Mouse (Mus musculus): ENCODE results near the gene Klf13. TPM values are rescaled to one million over a fixed set of nuclear protein-coding genes. Genes with fewer than 3 reads are reported as not detected.

Klf13 gene
- polyA plus RNA-seq, 2 experiments, result 9.9 to 28.0 TPM

DNA sequence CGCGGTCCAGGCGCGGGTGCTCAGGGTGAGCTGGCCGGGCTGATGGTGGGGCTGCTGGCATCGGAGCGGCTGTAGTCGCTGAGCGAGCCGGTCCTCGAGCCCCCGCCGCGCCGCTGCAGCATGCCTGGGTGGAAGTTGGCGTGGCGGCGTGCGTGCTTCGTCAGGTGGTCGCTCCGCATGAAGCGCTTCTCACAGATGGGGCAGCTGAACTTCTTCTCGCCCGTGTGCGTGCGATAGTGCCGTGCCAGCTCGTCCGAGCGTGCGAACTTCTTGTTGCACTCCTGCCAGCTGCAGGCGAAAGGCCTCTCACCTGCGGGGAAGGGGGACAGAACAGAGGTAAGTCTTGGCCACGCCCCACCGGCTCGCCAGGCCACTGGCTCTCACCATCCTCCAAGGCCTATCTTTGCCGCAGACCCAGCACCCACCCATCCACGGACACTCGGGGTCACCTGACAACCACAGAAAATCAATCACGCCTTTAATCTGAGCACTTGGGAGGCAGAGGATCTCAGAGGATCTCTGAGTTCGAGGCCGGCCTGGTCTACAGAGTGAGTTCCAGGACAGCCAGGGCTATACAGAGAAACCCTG lies 47.1 kb downstream of the Klf13 start:
- no peaks in the 10 kb centered on the region for H3K27me3 ChIP-seq (ENCODE audit: control insufficient read depth, insufficient read depth, low read length)
- peaks cover 16% of the 10 kb centered on the region for H3K36me3 ChIP-seq (ENCODE audit: control insufficient read depth, insufficient read depth, low read length)
- no peak for ATAC-seq (ENCODE audit: low FRiP score, low read depth)
- no peak overlapping the region for H3K27ac ChIP-seq (replicated peaks; ENCODE audit: low read depth, low read length)
- H3K4me1 ChIP-seq (ENCODE audit: control insufficient read depth, insufficient read depth, low read length), result peaks cover 8% of the 10 kb centered on the region
- no peak overlapping the region for H3K4me2 ChIP-seq (replicated peaks; ENCODE audit: low read depth, low read length, severe bottlenecking)
- H3K4me3 ChIP-seq (replicated peaks; ENCODE audit: low read length), result no peak overlapping the region
- 86% methylated on average over 37 of the region's 43 CpGs for WGBS
- no peak overlapping the region for H3K9ac ChIP-seq (ENCODE audit: low read depth, low read length, severe bottlenecking)
- no peak for DNase-seq (ENCODE audit: low spot score)
- no peaks in the 10 kb centered on the region for H3K9me3 ChIP-seq (ENCODE audit: control insufficient read depth, low read length)
- TF ChIP-seq POLR2A (IDR thresholded peaks at IDR 0.05; ENCODE audit: borderline replicate concordance, extremely low read depth, insufficient read depth, insufficient read length), result no peak

- no peak for TF ChIP-seq POLR2A (IDR thresholded peaks at IDR 0.05; ENCODE audit: borderline replicate concordance, extremely low read depth, insufficient read depth, insufficient read length)
- DNase-seq (ENCODE audit: low spot score) (no peak), ATAC-seq (ENCODE audit: low FRiP score, low read depth) (no peak)
- H3K27ac ChIP-seq (replicated peaks; ENCODE audit: low read depth, low read length), result no peak overlapping the region
- peaks cover 16% of the 10 kb centered on the region for H3K36me3 ChIP-seq (ENCODE audit: control insufficient read depth, insufficient read depth, low read length)
- 76% methylated on average over 9 of the region's 9 CpGs for WGBS
- no peak overlapping the region for H3K4me3 ChIP-seq (replicated peaks; ENCODE audit: low read length)
- no peak overlapping the region for H3K4me2 ChIP-seq (replicated peaks; ENCODE audit: low read depth, low read length, severe bottlenecking)
- no peaks in the 10 kb centered on the region for H3K9me3 ChIP-seq (ENCODE audit: control insufficient read depth, low read length)
- H3K27me3 ChIP-seq (ENCODE audit: control insufficient read depth, insufficient read depth, low read length), result no peaks in the 10 kb centered on the region
- 0 out of 2 replicates have a peak, but pooled peaks cover 3% of the 10 kb centered on the region for H3K4me1 ChIP-seq (ENCODE audit: control insufficient read depth, insufficient read depth, low read length)
- H3K9ac ChIP-seq (ENCODE audit: low read depth, low read length, severe bottlenecking), result no peak overlapping the region
Measured at GRCm38 (mm10) chr7:63889116-63889975, 49.4 kb downstream of the Klf13 start.

DNA sequence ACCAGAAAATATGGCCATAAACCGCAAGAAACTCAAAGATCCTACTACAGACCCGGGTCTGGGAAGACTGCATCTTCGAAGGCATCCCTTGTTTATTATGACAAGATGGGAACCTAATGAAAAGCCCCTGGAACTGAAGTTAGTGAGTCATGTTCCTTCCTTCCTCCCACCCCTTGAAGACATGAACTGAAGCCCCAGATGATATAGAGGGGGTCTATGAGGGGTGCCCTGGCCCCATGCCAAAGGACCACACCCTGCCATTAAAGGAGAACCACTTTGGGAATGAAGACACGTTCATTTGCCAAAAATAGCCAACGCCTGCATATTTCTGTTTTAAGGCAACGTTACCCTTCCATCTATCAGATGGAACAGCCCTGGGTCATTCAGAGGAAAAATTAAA lies 50.0 kb downstream of the Klf13 start:
- WGBS, result 70% methylated on average over 6 of the region's 6 CpGs
- ATAC-seq (ENCODE audit: low FRiP score, low read depth) (no peak), DNase-seq (ENCODE audit: low spot score) (no peak)
- no peaks in the 10 kb centered on the region for H3K27me3 ChIP-seq (ENCODE audit: control insufficient read depth, insufficient read depth, low read length)
- H3K4me3 ChIP-seq (replicated peaks; ENCODE audit: low read length), result no peak overlapping the region
- H3K36me3 ChIP-seq (ENCODE audit: control insufficient read depth, insufficient read depth, low read length), result peaks cover 16% of the 10 kb centered on the region
- no peaks in the 10 kb centered on the region for H3K9me3 ChIP-seq (ENCODE audit: control insufficient read depth, low read length)
- TF ChIP-seq POLR2A (IDR thresholded peaks at IDR 0.05; ENCODE audit: borderline replicate concordance, extremely low read depth, insufficient read depth, insufficient read length), result no peak
- H3K9ac ChIP-seq (ENCODE audit: low read depth, low read length, severe bottlenecking), result no peak overlapping the region
- 0 out of 2 replicates have a peak, but pooled peaks cover 3% of the 10 kb centered on the region for H3K4me1 ChIP-seq (ENCODE audit: control insufficient read depth, insufficient read depth, low read length)
- H3K4me2 ChIP-seq (replicated peaks; ENCODE audit: low read depth, low read length, severe bottlenecking), result no peak overlapping the region
- no peak overlapping the region for H3K27ac ChIP-seq (replicated peaks; ENCODE audit: low read depth, low read length)

DNA sequence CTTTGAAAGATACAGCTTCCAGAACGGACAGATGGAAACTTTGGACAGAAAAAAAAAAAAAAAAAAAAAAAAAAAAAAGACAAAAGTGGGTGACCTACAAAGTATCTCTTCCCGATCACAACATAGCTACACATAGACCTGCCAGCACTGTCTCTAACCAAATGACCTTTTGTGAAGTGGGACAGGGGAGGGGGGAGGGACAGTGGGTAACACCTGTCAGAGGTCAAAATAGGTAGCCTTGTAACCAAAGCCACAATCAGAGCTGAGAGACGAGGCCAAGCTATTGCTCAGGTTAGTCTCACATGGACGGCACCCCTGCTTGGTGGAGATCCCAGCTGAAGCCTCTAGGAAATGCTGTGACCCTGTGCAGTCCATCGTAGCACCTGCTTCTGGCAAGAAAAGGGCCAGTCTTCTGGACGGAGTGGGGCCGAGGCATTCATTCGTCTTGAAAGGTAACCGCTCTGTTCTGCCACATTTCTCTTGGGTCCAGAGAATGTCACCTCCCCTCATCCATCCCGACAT lies 51.1 kb downstream of the Klf13 start:
- Histone ChIP-seq H3K4me3 (replicated peaks; ENCODE audit: low read length) (no peak overlapping the region), H3K4me1 (ENCODE audit: control insufficient read depth, insufficient read depth, low read length) (0 out of 2 replicates have a peak, but pooled peaks cover 3% of the 10 kb centered on the region), H3K9ac (ENCODE audit: low read depth, low read length, severe bottlenecking) (no peak overlapping the region), H3K36me3 (ENCODE audit: control insufficient read depth, insufficient read depth, low read length) (peaks cover 16% of the 10 kb centered on the region), H3K27ac (replicated peaks; ENCODE audit: low read depth, low read length) (no peak overlapping the region), H3K4me2 (replicated peaks; ENCODE audit: low read depth, low read length, severe bottlenecking) (no peak overlapping the region), H3K9me3 (ENCODE audit: control insufficient read depth, low read length) (no peaks in the 10 kb centered on the region), H3K27me3 (ENCODE audit: control insufficient read depth, insufficient read depth, low read length) (no peaks in the 10 kb centered on the region)
- TF ChIP-seq POLR2A (IDR thresholded peaks at IDR 0.05; ENCODE audit: borderline replicate concordance, extremely low read depth, insufficient read depth, insufficient read length), result no peak
- no peak for ATAC-seq (ENCODE audit: low FRiP score, low read depth)
- WGBS, result 80% methylated on average over 10 of the region's 10 CpGs
- DNase-seq (ENCODE audit: low spot score), result no peak

- Histone ChIP-seq H3K9me3 (ENCODE audit: control insufficient read depth, low read length) (no peaks in the 10 kb centered on the region), H3K4me2 (replicated peaks; ENCODE audit: low read depth, low read length, severe bottlenecking) (no peak overlapping the region), H3K9ac (ENCODE audit: low read depth, low read length, severe bottlenecking) (no peak overlapping the region), H3K4me1 (ENCODE audit: control insufficient read depth, insufficient read depth, low read length) (0 out of 2 replicates have a peak, but pooled peaks cover 3% of the 10 kb centered on the region), H3K27me3 (ENCODE audit: control insufficient read depth, insufficient read depth, low read length) (no peaks in the 10 kb centered on the region), H3K36me3 (ENCODE audit: control insufficient read depth, insufficient read depth, low read length) (peaks cover 16% of the 10 kb centered on the region), H3K27ac (replicated peaks; ENCODE audit: low read depth, low read length) (no peak overlapping the region), H3K4me3 (replicated peaks; ENCODE audit: low read length) (no peak overlapping the region)
- ATAC-seq (ENCODE audit: low FRiP score, low read depth), result no peak
- no peak for TF ChIP-seq POLR2A (IDR thresholded peaks at IDR 0.05; ENCODE audit: borderline replicate concordance, extremely low read depth, insufficient read depth, insufficient read length)
- WGBS, result 58% methylated on average over 8 of the region's 8 CpGs
- DNase-seq (ENCODE audit: low spot score), result no peak
Measured at GRCm38 (mm10) chr7:63887034-63887551, 51.6 kb downstream of the Klf13 start.

All from limb, embryonic 14.5 days (tissue).